Mouse (Mus musculus) spleen, postnatal 36 days (tissue): ENCODE measurements around the gene Gimap9.

Source experiments
- DNase-seq, 2 experiments: peaks; one replicate each; pipeline ENCODE4 v3.0.0; 2022; ENCODE audit warnings: low spot score in 2 of 2, mixed read lengths in 1 of 2

Gene Gimap9

DNA sequence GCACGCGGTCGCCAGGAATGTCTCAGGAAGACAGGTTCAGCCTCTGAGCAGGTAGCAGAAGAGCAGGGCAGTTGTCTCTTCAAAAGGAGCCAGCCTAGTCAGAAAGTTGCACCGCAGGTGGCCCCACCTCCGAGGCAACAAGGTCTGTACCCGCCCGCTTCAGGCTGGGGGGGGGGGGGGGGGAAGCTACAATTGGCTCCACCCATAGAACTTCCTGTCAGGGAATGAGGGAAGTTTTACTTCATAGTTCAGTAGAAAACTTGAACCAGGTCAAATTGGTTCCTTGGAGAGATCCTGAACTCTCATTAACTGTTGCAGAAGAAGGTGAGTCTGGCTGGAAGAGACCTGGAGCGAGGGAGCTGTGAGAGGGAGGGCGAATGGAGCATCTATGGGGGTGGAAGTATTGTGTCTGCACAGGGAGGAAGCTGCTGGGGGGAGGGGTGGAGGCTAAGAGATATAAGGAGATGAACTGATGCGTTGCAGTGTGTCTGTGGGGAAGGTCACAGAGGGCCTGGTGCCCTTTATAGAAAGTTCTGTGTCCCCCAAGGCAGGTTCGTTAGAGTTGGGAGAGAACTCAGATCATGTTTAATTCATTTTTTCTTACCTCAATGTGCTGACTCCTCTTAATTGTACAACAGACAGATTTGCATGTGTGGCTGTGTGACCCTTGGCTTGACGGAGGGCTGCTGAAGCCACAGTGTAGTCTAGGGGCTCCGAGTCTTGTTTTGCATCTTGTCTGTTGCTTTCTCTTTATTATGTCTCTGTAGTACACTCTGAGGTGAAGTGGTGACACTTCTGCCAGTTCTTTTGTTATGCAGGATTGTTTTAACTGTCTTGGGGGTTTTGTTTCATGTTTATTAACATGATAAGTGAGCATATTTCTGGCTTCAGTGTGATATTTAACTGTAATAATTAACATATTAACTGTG lies at the start of gene Gimap9:
Gene Gimap9 (plus strand): TSS at position 199 of the 929 bp plus-strand sequence.
- peak; percentile 89 to 90 for DNase-seq

GRCm38 (mm10) chr6:48626464-48626863 lies 49.5 kb upstream of the Gimap9 start, which contains the start of gene AI854703:
Gene AI854703 (plus strand): TSS chr6:48626764.
- no peak for DNase-seq

DNA sequence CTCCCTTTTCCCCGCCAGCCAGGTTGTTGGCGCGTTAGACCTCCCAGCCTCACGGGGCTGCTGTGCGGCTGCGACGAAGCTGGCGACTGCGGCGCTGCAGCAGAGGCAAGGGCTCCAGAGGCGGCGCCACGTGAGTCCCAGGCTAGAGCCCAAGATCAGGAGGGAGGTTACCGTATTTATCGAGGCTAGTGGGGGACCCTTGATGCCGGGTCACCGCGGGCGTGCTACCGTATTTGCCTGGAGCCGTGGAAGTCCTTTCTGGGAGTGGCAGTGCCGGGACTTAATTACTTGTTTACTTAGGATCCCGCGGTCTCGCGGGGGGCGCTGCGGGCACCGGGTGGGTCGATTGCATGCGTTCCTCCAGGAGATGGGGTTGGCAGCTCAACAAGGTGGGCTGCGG lies 48.9 kb upstream of the Gimap9 start:
- DNase-seq = no peak

DNA sequence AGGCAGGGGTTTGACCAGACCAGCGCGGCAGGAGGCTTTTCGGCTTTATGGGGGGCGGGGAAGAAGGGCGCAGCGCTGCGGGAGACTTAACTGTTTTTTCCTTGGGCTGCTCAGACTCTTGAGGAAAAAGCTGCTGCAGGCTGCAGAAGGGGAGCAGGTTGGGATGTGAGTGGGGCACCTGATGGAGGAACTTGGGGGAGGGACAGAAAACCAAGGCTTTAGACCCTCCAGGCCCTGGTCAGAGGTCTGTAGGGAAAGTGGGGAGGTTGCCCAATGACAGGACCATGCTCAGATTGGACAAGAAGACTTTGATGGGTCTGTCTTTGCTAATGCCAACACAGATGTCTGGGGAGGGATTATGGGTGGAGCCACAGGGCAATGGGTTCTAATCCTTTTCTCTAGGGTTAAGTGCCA lies 48.4 kb upstream of the Gimap9 start:
- no peak for DNase-seq

GRCm38 (mm10) chr6:48628377-48628776 lies 47.6 kb upstream of the Gimap9 start:
- DNase-seq = no peak

DNA sequence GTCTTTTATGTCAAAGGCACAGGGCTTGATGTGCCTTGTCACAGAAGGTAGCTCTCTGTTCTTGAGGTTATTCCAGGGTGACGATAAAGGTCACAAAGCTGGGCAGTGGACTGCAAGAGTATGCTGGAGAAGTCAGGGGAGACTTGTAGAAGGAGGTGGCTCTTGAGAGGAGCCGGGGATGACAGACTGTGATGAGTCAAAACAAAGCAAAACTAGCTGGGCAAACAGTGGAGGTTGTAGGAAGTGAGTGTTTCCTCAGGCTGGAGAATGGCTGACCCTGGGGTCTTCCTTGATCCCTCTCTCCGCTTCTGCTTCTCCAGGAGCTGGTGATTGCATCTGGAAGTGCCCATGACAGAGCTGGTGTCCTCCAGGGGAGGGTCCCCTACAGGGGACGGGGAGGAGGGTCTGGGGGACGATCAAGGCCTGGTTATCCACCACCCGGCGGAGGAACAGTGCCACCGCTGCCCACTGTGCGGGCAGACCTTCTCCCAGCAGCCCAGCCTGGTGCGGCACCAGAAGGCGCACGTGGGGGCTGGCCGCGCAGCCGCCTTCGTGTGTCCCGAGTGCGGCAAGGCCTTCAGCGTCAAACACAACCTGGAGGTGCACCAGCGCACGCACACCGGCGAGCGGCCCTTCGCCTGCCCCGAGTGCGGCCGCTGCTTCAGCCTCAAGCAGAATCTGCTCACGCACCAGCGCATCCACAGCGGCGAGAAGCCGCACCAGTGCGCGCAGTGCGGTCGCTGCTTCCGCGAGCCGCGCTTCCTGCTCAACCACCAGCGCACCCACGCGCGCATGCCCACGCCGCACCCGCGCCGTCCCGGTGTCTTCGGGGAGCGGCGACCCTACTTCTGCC lies 46.9 kb upstream of the Gimap9 start:
- peak; percentile 25 to 26 for DNase-seq

DNA sequence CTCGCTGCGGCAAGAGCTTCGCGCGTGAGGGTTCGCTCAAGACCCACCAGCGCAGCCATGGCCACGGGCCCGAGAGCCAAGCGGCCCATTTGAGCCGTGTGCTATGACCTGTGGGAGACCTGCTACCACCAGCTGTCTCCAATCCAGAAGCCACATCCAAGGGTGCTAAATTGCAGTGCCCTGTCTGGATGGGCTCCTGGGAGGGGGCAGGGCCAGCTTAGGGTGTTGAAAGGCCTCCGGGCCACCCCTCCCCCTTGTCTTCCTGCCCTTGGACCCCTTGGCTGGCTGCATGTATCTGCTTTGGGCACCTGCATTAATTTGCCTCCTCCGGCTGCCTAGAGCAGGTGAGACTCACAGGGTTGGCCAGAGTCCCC lies 46.3 kb upstream of the Gimap9 start:
- DNase-seq = no peak

DNA sequence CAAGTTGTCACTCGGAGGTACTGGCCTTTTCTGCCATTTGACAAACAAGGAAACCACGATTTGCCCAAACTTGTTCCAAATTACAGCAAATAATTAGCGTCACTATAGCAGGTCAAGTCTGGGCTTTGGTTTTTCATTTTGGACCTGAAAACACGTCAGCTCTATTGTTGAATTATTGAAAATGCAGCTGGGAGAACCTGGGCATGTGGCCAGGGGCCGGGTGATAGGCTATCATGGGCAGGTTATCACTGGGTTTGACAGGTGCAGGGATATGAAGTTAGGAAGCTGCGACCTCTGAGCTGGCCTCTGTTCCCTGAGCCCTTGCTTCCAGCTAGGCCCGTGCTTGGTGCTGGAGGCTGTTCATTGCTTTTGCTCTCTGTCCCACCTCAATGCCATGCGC lies 45.1 kb upstream of the Gimap9 start:
- no peak for DNase-seq

DNA sequence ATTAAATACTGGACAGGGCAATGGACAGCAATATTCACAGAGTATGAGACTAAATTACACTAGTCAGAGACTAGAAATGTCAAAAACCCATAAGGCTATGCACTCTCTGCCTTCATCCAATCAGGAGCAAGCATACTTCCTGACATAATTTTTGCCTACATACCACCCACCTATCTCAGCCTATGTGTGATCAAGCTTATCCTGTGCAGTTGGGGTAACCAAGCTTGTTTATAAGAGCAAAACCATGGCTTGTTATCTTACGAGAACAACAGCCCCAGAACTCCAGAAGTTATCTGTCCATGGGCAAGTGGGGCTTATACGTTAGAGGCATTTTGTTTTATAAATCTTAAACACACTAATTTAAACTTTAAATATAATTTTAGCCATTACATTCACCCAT lies 40.8 kb upstream of the Gimap9 start:
- no peak for DNase-seq

DNA sequence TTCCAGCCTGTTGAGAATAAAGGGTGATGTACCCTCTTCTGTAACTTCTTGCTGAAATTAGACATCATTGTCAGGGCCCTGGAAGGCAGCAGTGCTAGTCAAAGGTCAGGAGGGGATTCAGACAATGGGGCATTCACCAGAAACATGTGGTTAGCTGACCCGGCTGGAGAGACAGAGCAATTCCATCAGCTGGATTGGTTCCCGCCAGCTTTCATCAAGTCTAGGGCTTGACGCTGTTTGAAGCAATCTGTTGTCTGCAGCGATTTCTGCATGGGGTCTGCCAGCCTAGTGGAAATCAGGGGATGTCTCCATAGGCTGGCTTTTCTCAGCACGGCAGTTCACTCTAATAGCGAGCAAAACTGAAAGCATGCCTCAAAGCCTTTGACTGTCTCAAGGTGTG lies 39.4 kb upstream of the Gimap9 start:
- DNase-seq = no peak

DNA sequence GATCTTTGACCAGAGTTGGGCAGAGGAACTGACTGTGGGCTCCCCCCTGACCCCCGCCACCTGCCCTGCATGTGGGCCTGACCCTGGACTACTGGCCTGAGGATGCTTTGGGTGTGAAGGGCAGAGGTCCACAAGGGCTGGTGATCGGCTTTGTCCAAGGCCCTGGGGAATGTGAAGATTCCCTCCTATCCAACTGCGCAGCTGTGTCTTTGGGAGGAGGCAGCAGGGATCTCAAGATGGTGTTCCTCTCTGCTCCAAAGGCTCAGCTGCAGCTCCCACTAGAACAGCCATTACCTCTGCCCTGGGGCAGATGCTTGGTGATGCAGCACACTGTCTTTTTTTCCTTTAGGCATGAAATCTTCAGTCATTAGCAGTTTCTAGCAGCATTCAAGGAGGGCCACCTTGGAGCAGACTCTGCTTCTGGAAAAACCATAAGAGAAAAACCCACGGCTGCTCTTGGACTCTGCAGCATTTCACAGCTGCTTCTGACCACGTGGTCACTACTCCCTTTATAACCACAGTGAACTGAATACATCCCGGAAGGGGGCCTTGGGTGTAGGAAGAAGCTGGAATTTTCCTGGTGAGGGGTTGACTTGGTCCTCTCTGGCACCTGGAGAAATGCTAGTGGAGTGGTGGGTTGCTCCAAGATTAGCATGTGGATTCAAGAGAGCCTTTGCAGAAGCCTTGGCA lies 38.0 kb upstream of the Gimap9 start:
- no peak for DNase-seq

GRCm38 (mm10) chr6:48638553-48638952 lies 37.4 kb upstream of the Gimap9 start:
- DNase-seq = no peak

DNA sequence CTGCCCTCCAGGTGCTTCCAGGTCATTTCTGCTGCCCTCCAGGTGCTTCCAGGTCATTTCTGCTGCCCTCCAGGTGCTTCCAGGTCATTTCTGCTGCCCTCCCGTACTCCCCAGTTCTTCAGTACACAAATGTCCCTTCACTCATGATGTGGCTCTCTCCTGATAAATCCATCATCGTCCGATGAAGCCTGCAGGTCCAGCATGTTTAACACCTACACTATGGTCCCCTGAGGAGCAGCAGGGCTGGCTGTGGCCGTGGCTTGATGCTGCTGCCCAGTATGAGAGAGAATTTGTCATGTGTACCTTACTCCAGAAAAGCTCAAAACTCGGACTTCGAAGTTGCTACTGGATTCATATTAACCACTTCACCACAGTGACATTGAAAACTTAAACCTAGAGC lies 34.5 kb upstream of the Gimap9 start:
- no peak for DNase-seq

DNA sequence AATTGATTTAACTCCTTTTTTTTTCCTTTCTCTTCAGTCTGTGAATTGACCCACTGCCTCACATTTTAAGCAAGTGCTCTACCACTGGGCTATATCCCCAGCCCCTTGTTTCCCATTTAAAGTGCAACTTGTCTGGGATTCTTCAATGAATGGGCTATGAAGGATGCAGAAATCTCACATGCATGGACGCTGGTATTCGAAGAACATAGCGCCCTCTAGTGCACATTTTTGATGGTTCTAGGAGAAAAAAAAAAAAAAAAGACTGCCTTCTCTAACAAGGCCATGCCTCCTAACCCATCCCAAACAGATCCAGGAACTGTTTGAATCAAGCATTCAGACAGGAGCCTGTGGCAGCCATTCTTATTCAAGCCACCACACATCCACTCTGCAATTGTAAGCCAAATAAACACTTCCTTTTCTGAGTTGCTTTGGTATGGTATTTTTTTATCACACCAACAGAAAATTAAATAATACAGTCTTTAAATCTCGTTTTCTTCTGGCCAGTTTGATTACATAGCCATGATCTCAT lies 33.1 kb upstream of the Gimap9 start:
- DNase-seq = no peak

DNA sequence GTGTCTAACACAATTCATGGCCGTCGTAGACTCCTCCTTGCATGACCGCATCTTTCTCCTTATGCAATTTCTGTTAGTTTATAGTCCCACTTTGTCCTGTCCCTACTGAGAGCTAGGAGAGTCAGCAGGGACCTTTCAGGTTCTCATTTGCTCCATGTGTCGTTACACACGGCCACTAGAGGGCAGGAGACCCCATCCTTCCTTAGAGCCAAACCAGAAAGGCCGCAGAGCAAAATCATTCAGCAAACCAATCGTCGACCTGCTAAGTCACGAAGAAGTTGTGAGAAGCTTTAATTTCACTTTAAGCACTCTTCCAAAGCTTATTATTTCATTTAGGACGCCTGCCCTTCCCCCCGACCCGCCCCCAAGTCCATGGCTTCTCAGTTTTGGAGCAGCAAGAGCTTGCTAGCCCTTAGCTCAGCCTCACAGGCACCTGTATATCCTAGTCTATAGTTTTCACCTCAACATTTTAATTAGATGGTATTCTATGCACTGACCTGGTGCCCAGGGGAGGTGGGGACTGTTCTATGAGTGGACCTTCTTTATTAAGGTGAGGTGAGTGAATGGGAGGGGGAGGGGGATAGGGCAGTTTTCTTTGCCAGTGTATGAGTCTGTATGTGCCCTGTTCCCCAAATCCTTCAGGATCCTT lies 30.1 kb upstream of the Gimap9 start:
- peak; percentile 73 to 77 for DNase-seq

DNA sequence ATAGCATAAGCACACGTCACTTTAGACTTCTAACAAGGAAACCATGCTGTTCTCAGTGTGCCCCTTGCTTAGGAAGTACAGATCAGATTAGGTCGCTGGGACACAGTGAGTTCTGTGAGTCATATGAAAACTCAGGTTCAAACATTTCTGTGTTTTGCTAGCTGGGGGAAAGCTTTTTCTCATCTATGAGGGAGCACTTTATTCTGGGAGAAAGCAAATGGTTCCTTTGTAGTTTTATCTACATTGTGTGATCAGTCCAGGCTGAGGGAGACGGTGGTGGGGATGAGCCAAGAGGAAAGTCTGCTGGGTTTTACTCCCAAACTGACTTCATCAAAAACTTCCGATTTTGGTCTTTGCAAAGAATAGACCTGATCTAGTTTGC lies 29.6 kb upstream of the Gimap9 start:
- no peak for DNase-seq

- DNase-seq = peak; percentile 90 to 93
These were observed 28.9 kb upstream of the Gimap9 start, which contains the start of gene Gimap8 for GRCm38 (mm10) chr6:48646995-48647394. Gene Gimap8 (plus strand): TSS chr6:48647234.

GRCm38 (mm10) chr6:48647611-48648010 lies 28.3 kb upstream of the Gimap9 start:
- no peak for DNase-seq

DNA sequence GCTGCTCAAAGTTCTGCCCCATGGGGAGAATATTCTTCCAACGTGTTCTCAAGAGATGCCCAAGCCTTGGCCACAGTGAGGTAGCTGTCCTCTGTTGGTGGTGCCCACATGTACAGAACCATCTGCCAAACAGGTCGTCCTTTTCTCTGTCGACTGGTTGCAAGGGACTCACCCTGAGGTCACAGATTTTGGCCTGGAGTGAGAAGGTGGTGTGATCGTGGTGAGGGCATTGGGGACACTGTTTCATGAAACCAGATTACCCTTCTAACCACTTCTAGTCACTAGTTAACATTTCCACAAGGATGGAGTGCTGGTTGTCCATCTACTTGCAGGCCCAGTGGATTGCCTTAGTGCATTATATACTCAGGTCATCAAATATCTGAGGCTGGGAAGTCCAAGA lies 27.1 kb upstream of the Gimap9 start:
- no peak for DNase-seq

GRCm38 (mm10) chr6:48650041-48650440 lies 25.9 kb upstream of the Gimap9 start:
- no peak for DNase-seq

DNA sequence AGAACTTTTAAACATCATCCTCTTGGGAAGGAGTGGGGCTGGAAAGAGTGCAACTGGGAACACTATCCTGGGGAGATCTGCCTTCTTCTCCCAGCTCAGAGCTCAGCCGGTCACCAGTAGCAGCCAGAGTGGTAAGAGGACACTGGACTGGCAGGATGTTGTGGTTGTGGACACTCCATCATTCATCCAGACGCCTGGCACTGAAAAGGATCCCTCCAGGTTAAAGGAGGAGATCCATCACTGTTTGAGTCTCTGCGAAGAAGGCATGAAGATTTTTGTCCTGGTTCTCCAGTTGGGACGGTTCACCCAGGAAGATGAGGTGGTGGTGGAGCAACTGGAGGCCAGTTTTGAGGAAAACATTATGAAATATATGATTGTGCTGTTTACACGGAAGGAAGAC lies 17.2 kb upstream of the Gimap9 start:
- DNase-seq = no peak
